Mouse (Mus musculus): Measurements from ENCODE around the gene Lcn12. TPM values are rescaled to one million over a fixed set of nuclear protein-coding genes. Genes with fewer than 3 reads are reported as not detected.

The Lcn12 gene
- not detected for total RNA-seq (2022)

DNA sequence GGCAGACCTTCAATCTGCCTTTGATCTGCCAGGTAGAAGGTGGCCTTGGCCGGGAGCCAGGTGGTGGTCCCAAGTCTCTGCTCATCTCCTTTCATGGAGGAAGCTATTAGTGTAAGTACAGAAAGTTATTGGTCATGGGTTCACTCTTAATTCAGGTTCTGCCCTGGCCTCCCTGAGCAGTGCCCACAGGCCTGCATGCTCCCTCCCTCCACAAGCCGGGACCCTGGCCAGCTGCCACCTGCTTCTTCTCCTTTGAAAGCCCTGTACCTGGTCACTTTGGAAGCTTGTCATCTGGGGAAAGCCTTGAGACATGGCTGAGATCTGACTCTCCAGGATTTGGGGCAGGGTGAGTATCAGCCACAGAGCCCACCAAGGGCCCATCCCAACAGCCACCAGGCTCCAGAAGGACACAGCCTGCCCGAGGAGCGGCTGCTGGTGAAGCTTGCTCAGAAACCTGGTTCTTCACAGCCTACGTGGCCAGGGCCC, at the start of gene Lcn12:
Gene Lcn12, minus strand, starts transcription at position 436 of the 486 bp plus-strand sequence.
- no peak for DNase-seq

DNA sequence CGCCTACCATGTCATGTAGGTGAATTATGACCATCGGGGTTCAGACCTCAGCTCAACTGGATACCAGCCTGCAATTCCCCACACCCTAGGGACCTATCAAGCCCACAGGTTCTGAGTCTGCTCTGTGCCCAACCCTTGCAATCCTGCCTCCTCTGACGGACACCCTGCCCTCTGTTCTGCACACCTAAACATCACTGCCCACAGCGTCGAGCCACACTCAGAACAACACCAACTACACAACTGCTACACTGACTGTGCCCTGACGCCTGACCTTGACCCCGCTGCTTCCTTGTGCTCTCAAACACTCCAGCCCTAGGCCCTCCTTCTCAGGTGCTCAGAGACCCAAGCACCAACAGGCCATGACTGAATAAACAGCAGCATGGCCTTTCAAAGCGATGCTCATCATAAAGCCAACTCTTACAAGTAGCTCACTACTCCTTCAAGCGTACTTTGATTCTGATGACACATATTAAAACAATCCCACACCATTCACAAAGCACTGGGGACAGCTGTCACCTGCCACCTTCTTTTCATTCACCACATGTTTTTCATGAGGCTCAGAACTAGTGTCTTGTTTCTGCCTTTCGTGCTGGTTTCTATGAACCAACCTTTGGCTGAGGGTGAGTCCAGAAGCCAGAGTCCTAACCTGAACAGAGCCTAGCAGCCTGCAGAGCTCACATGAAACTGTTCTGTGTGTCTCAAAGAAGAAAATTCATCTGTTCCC, 48.1 kb upstream of the Lcn12 start:
- DNase-seq, result no peak

DNA sequence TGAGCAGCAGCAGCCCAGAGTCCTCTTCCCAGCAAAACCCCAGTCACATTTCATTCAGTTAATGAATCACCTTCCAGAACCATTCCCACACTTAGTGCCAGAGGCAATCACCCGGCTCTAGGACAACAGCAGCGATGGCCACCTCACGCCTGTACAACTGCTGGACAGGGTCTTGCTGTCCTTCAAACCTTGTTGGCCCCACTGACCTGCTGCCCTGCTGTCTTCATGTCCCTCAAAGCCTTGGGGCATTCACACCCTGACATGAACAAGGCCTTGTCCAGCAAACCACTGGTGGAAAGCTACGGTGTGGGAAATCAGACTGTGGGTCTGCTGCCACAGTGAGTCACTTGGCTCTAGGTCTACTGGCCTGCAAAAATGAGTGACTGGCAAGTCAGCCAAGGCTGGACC, 46.8 kb upstream of the Lcn12 start:
- peak; percentile 64 for DNase-seq

DNA sequence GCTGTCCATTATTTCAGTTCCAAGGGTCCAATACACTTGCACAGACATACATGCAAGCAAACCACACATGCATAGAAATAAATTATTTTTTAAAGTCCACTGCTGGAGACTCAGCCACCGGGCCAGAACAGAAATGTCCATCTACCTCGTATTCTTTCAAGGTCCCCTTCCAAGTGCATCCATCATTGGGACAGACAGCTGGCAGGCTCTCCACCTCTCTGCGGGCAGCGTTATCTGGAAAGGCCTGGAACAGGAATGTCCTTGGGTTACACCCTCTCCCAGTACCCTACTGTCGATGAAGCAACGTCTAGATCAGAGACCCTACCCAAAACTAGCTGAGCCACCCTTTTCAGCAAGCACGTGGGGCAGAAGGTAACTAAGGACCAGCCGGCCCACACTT, 42.8 kb upstream of the Lcn12 start:
- DNase-seq, result peak; percentile 82

DNA sequence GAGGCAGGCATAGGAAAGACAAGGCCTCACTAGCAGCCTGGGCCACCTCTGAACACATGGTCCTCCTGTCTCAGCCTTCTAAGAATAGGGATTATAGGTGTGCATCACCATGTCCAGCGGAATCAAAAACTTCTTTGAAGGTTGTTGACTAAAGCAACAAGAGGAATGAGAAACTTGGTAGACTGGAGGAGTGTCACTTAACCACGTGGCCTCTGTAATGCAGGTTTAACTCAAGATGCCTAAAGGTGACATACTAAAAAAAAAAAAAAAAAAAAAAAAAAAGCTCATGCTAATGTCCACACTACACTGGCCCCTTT, 41.1 kb upstream of the Lcn12 start:
- DNase-seq, result no peak

DNA sequence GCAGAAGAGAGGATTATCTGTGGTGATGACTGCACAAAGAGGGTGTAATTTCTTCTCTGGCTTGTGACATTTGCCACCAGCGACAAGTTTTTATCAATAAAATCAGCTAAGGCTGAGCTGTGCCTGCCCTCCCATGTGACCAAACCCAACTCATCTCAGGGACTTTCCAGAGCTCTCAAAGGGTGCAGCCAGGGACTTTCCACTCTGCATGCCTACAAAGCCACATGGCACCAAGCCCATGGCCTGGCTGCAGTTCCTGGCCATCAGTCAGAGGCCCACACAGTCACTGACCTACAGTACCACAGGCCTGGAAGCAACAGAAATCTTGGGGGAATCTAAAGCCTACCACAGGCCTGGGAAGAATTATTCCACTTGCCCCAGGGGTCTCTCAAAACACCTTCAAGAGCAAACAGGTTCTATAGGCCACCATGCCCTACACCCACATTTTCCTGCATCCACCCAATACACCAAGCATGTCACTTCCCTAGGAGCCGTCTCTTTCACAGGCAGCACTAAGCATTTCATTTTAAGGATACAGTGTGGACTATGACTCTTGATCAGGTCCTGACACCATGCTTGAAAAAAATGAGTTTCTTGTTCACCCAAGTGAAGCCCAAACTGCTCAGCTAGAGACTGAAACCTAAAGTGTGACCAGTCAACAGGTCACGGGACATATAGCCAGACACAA, 40.6 kb upstream of the Lcn12 start:
- DNase-seq, result peak; percentile 93

DNA sequence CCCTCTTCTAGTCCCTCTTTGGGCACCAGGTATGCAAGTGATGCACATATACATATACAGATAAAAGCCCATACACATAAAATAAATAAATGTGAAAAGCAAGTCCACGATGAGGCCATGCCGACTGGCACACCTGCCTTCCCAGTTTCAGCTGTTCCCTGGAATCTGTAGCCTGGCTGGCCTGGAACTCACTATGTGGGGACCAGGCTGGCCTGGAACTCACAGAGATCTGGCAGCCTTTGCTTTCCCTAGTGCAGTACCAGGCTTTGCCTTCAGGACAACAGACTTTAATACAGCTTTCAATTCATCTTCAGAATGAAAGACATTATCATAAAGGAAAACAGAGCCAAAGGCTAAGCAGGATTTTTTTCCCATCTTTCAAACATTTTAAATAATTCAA, 40.0 kb upstream of the Lcn12 start:
- DNase-seq, result no peak

DNA sequence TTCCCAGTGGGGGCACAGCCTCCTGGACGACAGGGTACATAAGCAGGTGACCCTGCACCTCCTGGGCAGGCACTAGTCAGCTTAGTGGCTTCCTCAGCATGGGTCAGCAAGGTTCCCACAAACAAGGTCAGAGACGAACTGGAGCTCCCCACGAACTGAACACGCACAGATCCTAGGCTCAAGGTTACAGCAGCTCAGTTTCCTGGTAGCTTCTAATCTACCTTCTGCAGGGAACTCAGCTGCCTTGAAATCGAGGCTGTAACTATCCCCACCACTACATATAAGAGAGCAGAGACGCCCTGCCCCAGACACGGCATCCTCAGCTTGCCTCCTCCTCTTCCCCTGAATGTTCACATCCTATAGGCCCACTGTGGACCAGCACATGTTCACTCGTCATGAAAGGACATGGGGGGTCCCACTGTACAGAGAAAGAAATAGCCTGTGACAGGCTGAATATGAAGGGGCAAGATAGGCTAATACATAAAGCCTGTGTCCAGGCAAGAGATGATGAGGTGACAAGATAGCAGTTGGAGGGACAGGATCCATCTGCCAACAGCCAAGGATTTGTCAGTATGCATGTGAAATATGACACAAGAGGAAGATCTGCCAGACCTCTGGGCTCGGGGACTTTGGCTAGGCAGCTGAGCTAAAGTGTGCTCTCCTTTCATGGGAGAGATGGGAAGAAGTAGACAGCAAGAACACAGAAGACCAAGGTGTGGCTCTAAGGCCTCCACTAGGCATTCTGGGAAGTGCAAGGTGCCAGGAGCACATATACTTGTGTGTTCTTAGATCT, 33.0 kb upstream of the Lcn12 start:
- DNase-seq, result no peak

DNA sequence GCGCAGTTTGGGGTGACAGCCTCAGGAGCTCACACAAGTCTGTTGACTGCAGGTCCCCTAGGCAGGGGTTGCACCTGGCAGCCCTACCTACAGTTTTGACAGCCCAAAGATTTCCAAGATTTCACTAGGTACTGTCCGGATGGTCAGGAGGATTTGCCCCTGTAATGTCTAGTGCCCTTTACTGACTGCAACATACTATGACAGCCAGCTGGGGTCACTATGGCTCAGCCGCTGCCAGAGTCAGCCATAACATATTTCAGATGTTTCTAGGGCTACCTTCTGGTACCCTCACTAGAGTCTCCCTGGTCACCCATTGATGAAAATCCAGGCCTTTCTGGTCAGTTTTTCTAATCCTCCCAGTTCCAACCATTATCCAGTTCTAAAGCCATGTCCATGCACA, 16.2 kb upstream of the Lcn12 start:
- DNase-seq, result no peak

DNA sequence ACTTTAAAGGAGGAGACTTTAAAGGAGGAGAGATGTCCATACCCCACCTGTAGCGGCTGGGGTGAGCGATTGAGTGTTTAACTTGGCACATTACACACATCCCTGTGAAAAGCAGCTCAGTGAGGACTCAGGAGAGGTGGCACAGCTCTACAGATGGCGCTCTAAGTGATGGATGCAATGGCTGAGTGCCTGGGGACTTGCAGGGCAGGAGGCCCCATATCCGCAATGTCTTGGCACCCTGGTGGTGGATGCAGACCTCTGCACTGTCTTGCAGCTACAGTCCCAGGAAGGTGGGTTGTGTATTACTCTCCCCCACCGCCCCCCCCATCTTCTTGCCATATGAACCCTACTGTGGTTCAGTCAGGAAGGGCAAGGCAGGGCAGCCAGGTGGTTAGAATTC, 13.3 kb upstream of the Lcn12 start:
- DNase-seq, result no peak

DNA sequence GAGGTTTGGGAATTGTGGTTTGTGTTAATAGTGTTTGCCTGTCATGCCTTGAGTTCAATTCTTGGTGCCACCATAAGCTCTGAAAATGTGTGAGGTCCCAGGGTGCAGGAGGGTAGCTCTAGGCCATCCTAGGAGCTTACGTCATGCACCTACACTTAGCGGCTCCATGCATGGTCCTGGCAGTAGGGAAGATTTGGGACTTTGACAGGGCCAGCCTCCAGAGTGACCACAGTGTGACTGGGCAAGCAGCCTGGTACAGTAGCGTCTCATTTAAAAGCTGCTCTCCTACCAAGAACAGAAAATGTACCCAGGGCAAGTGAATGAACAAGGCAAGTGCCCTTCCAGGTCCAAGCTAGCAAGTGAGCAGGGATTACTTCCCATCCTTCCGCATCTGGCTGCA, 12.1 kb upstream of the Lcn12 start:
- DNase-seq, result no peak

DNA sequence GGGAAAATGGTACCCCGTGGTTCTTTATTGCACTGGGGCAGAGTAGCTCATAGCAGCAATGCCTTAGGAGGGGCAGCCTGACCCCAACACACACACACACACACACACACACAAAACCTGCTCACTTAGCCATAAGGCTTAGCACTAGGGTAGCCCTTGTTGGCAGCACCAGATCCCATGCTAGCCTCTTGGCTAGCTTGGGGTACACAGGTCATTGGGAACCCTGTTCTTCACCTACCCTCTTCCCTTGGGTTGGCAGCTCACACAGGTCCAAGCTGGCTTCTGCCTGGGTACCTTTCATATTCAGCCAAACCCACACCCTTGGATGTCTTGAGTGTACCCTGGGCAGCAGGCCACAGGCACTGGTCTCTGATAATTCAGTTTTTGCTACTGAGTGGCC, 11.3 kb upstream of the Lcn12 start:
- no peak for DNase-seq

DNA sequence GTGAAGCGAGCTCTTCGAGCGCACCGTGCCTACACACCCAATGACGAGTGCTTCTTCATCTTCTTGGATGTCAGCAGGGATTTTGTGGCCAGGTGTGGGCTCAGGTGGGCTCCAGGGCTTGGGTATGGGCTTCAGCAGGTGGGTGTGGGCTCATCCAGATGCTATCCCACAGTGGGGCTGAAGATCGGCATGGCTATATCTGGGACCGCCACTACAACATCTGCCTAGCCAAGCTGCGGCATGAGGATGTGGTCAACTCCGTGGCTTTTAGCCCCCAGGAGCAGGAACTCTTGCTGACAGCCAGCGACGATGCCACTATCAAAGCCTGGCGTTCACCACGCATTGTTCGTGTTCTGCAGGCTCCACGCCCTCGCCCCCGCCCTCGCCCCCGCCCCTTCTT, 10.8 kb upstream of the Lcn12 start:
- DNase-seq, result no peak

DNA sequence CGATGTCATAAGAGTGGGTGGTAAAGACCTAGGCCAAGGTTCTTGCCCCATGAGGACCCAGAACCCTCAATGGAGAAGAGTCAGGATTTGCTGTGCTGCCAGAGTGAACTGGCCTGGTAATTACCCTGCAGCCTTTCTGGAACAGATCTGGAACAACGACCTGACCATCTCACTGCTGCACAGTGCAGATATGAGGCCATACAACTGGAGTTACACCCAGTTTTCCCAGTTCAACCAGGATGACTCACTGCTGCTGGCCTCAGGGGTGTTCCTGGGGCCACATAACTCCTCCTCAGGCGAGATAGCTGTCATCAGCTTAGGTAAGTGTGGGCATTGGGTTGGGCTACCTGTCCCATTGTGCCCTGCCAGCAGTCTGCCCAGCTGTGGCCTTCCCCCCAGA, 9.0 kb upstream of the Lcn12 start:
- no peak for DNase-seq

DNA sequence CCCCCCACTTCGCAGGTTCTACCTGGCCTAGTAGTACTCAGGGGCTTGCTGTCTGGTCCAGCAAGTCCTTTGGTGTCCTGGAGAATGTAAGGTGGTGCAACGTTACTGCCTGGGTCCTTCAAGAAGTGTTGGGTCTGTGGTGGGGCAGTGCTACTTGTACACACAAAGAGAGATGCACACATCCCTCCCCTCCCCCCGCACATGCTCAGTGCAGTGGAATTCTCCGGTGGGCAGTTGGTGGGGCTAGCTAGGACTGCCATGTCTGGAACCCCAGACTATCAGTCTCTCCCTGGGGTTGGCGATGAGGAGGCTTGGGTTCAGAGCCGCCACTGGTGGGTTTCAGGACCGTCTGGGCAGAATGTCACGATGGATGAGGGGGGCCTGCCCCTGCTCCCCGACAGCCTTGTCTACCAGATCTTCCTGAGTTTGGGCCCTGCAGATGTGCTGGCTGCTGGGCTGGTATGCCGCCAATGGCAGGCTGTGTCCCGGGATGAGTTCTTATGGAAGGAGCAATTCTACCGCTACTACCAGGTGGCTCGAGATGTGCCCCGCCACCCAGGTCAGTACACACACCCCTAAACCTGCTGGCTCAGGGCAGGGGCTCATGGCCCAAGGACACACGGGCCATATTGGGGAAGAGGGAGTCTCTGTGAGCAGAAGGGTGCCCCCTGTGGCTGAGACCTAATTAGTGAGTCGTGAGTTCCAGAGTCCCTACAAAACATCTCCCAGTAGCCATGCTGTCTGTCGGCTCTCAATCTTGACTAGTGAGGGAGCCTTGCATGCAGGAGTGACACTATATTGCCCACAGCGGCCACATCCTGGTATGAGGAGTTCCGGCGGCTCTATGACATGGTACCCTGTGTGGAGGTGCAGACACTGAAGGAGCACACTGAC, 8.1 kb upstream of the Lcn12 start, which contains the start of gene C8g:
Gene C8g, minus strand, starts transcription at position 127 of the 894 bp plus-strand sequence.
- no peak for DNase-seq

DNA sequence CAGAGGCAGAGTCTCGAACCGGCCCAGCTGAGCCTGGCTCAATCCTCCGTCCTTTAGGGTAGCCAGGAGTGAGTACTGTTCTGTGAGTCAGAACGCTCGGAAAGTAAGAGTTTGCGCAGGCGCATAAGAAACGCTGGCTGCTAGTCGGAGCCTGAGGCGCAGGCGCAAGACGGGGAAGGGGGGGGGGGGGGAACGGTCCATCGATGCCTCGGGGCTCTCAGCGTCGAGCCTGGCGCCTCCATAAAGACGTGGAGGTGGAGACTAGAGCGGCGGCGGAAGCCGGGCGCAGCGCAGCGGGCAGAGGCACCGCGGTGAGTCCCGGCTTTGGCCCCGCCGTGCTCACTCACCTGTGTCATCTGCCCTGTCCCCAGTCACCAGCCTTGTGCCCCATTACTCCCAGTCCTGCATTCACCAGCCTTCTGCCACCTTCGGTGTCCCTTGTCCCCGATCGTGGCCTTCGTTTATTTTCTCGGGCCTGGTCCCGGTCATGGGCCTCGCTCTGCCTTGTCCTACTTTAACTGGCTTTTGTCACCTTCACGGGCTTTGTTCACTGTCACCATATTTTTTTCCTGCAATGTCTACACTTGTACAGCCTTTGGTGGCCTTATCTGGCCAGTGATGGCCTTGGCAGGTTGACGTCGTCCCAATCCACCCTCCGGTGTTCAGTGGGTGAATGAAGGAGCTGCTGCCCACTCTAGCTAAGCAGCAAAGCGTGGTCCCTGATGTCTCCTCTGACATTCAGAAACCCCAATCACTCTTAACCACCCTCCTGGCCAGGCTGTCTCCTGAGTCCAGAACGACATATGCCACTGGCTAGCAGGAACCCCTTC, 7.1 kb upstream of the Lcn12 start, which contains the start of gene Fbxw5:
Gene Fbxw5, plus strand, starts transcription at position 175 of the 830 bp plus-strand sequence.
- peak; percentile 82 for DNase-seq

DNA sequence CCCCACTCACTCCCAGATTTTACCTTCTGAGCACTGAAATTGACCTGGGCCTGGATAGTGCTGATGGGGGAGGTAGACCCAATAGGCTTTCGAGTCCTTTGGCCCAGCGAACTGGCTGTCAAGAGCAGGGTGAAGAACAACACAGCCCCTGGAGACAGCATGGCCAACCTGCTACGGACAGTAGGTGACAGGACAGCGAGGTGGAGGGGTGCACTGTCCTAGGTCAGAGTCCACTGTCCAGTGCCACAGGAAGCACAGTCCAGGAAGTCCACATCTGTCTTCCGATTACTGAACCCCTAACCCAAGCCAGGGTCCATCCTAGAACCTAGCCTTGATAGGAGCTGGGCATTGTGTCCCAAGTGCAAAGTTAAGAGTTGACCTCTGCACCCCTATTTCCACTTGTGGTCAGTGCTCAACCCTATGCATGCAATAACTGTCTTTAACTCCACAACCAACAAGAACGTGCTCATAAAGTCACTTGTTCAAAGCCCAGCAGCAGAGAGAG, 6.4 kb upstream of the Lcn12 start:
- no peak for DNase-seq

DNA sequence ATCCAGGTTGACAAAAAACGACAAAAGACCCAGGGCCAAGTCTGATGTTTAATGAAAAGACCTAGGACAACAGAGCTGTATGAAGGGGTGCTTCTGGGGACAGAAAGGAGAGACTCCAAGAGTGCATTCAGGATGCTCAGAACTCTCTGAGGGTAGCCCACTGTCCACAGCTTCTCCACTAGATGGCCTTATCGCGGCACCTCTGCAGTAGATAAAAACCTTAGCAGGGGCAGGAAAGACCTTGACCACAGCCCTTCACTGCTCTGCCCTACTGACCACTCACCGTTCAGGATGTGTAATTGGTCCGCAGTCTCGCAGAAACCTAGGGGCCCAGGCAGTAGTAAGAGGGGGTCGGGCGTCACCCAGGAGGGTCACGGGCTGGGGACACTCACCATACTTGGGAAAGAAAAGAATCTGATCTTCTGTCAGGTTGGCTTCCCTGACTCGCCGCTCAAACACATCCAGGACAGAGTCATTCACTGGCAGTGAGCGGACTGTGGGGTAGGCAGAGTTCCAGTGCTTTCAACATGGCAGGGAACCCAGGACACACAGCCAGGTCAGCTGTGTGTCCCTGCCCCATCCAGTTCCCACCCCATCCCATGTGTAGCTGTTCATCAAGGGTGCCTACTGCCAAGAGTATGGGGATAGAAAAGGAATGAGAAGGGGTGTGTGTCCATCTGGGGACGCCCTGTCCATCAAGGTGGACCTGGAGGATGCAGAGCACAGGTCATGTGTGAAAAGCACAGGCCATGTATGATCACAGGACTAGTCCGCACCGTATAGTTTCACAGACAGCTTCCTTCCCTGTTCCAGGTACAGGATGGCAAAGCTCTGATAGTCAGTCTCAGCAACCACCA, 5.1 kb upstream of the Lcn12 start:
- no peak for DNase-seq

DNA sequence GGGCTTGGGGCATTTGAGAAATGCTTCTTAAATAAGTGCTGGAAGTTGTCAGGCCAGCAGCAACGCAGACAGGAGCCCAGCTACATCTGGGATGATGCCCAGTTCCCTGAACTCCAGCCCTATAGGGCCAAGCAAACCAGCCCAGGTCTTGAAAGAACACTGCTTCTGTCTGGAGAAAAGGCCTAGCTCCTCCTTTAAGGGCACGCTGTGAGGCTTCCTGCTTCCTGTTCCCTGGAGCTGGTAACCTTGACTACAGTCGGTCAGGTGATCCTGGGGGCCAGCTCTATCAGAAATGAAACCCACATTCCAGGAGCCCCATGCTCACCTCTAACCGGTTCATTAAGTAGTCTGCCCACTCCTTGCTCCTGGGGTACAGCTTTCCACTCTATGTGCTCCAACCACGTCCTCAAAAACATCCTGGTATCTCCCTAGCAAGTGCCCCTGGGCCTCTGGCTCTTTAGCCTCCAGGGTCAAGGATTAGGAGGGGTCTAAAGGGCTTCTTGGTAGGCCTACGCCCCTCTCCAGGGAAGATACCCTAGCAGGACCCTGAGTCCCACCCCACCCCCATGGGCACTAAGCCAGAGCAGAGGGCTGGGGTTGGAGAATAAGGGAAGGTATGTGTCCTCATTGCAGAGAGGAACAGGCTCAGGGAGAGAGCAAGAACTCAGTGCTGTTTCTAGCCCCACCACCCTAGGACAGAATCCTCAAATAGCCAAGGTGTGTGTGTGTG, 4.3 kb upstream of the Lcn12 start:
- no peak for DNase-seq

Measured in adrenal gland, adult 8-10 months (tissue).